Comparison of ENCODE assay signal across 25 mouse cellular contexts in genomic region chr10:97497646-97498045, GRCm38 (mm10). TPM values are rescaled to one million over a fixed set of nuclear protein-coding genes. Genes with fewer than 3 reads are reported as not detected.
"Had no signal": no experiment of that assay in that cellular context is flagged by ENCODE, and none has a peak within 500 bp of the region (broad histone marks: within the 10 kb centered on the region; RNA-seq: fewer than 3 reads in every experiment).

No protein-coding gene starts in this region.

- H3K4me2 ChIP-seq: heart, embryonic 11.5 days; heart, embryonic 13.5 days; heart, embryonic 15.5 days; hindbrain, embryonic 12.5 days; hindbrain, embryonic 14.5 days; intestine, embryonic 15.5 days; limb, embryonic 13.5 days; liver, embryonic 11.5 days; liver, embryonic 13.5 days; liver, embryonic 15.5 days had no signal

- H3K27ac ChIP-seq: heart, adult 2 months; heart, embryonic 13.5 days; heart, embryonic 15.5 days; hindbrain, embryonic 10.5 days; hindbrain, embryonic 12.5 days; hindbrain, embryonic 14.5 days; intestine, embryonic 15.5 days; layer of hippocampus, adult 2 months; left cerebral cortex, adult 2 months; limb, embryonic 13.5 days; liver, embryonic 13.5 days; liver, embryonic 15.5 days had no signal

- DNase-seq: heart, postnatal 4 days; kidney, adult 18-20 months; kidney, adult 8-10 months; kidney, postnatal 10 days; kidney, postnatal 4 days; liver; liver, embryonic 13.5 days; liver, postnatal 0 days had no signal

- H3K36me3 ChIP-seq: heart, embryonic 13.5 days; heart, embryonic 15.5 days; hindbrain, embryonic 10.5 days; hindbrain, embryonic 12.5 days; intestine, embryonic 15.5 days; liver, embryonic 13.5 days; liver, embryonic 15.5 days had no signal

- ATAC-seq: hindbrain, embryonic 16.5 days; inflammation-experienced regulatory T-cells, adult 6 months; intestine, embryonic 15.5 days; intestine, postnatal 0 days; liver, postnatal 0 days had no signal

- H3K9ac ChIP-seq: heart, embryonic 13.5 days; heart, embryonic 15.5 days; hindbrain, embryonic 12.5 days; hindbrain, embryonic 14.5 days; intestine, embryonic 15.5 days; limb, embryonic 13.5 days; liver, embryonic 13.5 days; liver, embryonic 15.5 days; liver, postnatal 0 days had no signal

- H3K27me3 ChIP-seq: heart, embryonic 13.5 days; heart, embryonic 15.5 days; hindbrain, embryonic 12.5 days; intestine, embryonic 15.5 days; limb, embryonic 13.5 days; liver, embryonic 13.5 days; liver, embryonic 15.5 days had no signal

- H3K4me3 ChIP-seq: heart, adult 2 months; heart, embryonic 13.5 days; heart, embryonic 15.5 days; hindbrain, embryonic 10.5 days; hindbrain, embryonic 12.5 days; intestine, embryonic 15.5 days; layer of hippocampus, adult 2 months; left cerebral cortex, adult 2 months; limb, embryonic 13.5 days; liver, embryonic 13.5 days; liver, embryonic 15.5 days had no signal

- H3K4me1 ChIP-seq: heart, embryonic 13.5 days; heart, embryonic 15.5 days; hindbrain, embryonic 10.5 days; hindbrain, embryonic 12.5 days; intestine, embryonic 15.5 days; limb, embryonic 13.5 days; liver, embryonic 13.5 days; liver, embryonic 15.5 days had no signal

- H3K9me3 ChIP-seq: heart, embryonic 13.5 days; heart, embryonic 15.5 days; hindbrain, embryonic 10.5 days; hindbrain, embryonic 12.5 days; intestine, embryonic 15.5 days; limb, embryonic 13.5 days; liver, embryonic 13.5 days; liver, embryonic 15.5 days had no signal

RNA-seq across cellular contexts. Expression of gene Dcn, which starts 18.2 kb away (rescaled TPM):
- total RNA-seq: granulocyte monocyte progenitor cell, adult 5-6 weeks had no signal
- polyA plus RNA-seq: inflammation-experienced regulatory T-cells, adult 6 months had no signal
